Mouse (Mus musculus): ENCODE results near the gene Gm5148. TPM values are rescaled to one million over a fixed set of nuclear protein-coding genes. Genes with fewer than 3 reads are reported as not detected.

Gene Gm5148
- polyA plus RNA-seq, 1 experiment from 2014 or later, result 5.6 TPM

GRCm38 (mm10) chr3:37728112-37729100, 4.1 kb upstream of the Gm5148 start:
- Histone ChIP-seq H3K9me3 (ENCODE audit: control insufficient read depth, low read length) (no peaks in the 10 kb centered on the region), H3K4me3 (ENCODE audit: low read depth, low read length) (no peak overlapping the region), H3K4me2 (ENCODE audit: low read depth, severe bottlenecking) (no peak overlapping the region), H3K27me3 (ENCODE audit: control insufficient read depth, insufficient read depth, low read length) (no peaks in the 10 kb centered on the region), H3K27ac (replicated peaks; ENCODE audit: low read depth, low read length) (no peak overlapping the region), H3K36me3 (ENCODE audit: control insufficient read depth, insufficient read depth, low read length) (no peaks in the 10 kb centered on the region), H3K9ac (ENCODE audit: low read length) (no peak overlapping the region), H3K4me1 (ENCODE audit: control insufficient read depth, insufficient read depth, low read length) (peaks cover 9% of the 10 kb centered on the region)
- DNase-seq (ENCODE audit: low spot score) (no peak), ATAC-seq (ENCODE audit: insufficient number of reproducible peaks, low FRiP score, low TSS enrichment, low read depth) (no peak)
- WGBS, result 74% methylated on average over 9 of the region's 9 CpGs

- ATAC-seq (ENCODE audit: insufficient number of reproducible peaks, low FRiP score, low TSS enrichment, low read depth), result no peak
- H3K9me3 ChIP-seq (ENCODE audit: control insufficient read depth, low read length), result no peaks in the 10 kb centered on the region
- H3K27me3 ChIP-seq (ENCODE audit: control insufficient read depth, insufficient read depth, low read length), result no peaks in the 10 kb centered on the region
- H3K4me3 ChIP-seq (ENCODE audit: low read depth, low read length), result no peak overlapping the region
- peaks cover 15% of the 10 kb centered on the region for H3K4me1 ChIP-seq (ENCODE audit: control insufficient read depth, insufficient read depth, low read length)
- H3K36me3 ChIP-seq (ENCODE audit: control insufficient read depth, insufficient read depth, low read length), result no peaks in the 10 kb centered on the region
- DNase-seq (ENCODE audit: low spot score), result no peak
- 80% methylated on average over 5 of the region's 5 CpGs for WGBS
- no peak overlapping the region for H3K27ac ChIP-seq (replicated peaks; ENCODE audit: low read depth, low read length)
- H3K4me2 ChIP-seq (ENCODE audit: low read depth, severe bottlenecking), result no peak overlapping the region
- H3K9ac ChIP-seq (ENCODE audit: low read length), result no peak overlapping the region
Observed at GRCm38 (mm10) chr3:37727392-37727791, 3.1 kb upstream of the Gm5148 start.

- Histone ChIP-seq H3K4me1 (ENCODE audit: control insufficient read depth, insufficient read depth, low read length) (peaks cover 16% of the 10 kb centered on the region), H3K27ac (replicated peaks; ENCODE audit: low read depth, low read length) (no peak overlapping the region), H3K27me3 (ENCODE audit: control insufficient read depth, insufficient read depth, low read length) (no peaks in the 10 kb centered on the region), H3K36me3 (ENCODE audit: control insufficient read depth, insufficient read depth, low read length) (no peaks in the 10 kb centered on the region), H3K9me3 (ENCODE audit: control insufficient read depth, low read length) (no peaks in the 10 kb centered on the region), H3K4me2 (ENCODE audit: low read depth, severe bottlenecking) (no peak overlapping the region), H3K9ac (ENCODE audit: low read length) (no peak overlapping the region), H3K4me3 (ENCODE audit: low read depth, low read length) (no peak overlapping the region)
- ATAC-seq (ENCODE audit: insufficient number of reproducible peaks, low FRiP score, low TSS enrichment, low read depth) (no peak), DNase-seq (ENCODE audit: low spot score) (no peak)
- 88% methylated on average over 4 of the region's 4 CpGs for WGBS
Observed at GRCm38 (mm10) chr3:37726501-37727140, 2.3 kb upstream of the Gm5148 start.

- no peak overlapping the region for H3K4me2 ChIP-seq (ENCODE audit: low read depth, severe bottlenecking)
- H3K4me1 ChIP-seq (ENCODE audit: control insufficient read depth, insufficient read depth, low read length), result peaks cover 16% of the 10 kb centered on the region
- 66% methylated on average over 6 of the region's 6 CpGs for WGBS
- H3K9me3 ChIP-seq (ENCODE audit: control insufficient read depth, low read length), result no peaks in the 10 kb centered on the region
- DNase-seq (ENCODE audit: low spot score) (no peak), ATAC-seq (ENCODE audit: insufficient number of reproducible peaks, low FRiP score, low TSS enrichment, low read depth) (no peak)
- H3K27me3 ChIP-seq (ENCODE audit: control insufficient read depth, insufficient read depth, low read length), result no peaks in the 10 kb centered on the region
- no peak overlapping the region; the same call in 1 of the 2 replicates for H3K4me3 ChIP-seq (ENCODE audit: low read depth, low read length)
- H3K27ac ChIP-seq (replicated peaks; ENCODE audit: low read depth, low read length), result no peak overlapping the region
- no peak overlapping the region for H3K9ac ChIP-seq (ENCODE audit: low read length)
- H3K36me3 ChIP-seq (ENCODE audit: control insufficient read depth, insufficient read depth, low read length), result no peaks in the 10 kb centered on the region
Observed at GRCm38 (mm10) chr3:37724946-37725735, 851 bp upstream of the Gm5148 start.

GRCm38 (mm10) chr3:37723662-37724170, 574 bp downstream of the Gm5148 start:
- H3K4me2 ChIP-seq (ENCODE audit: low read depth, severe bottlenecking), result peak overlapping the region; percentile 67
- under 1% methylated on average over 17 of the region's 17 CpGs for WGBS
- peak overlapping the region; percentile 81 for H3K27ac ChIP-seq (replicated peaks; ENCODE audit: low read depth, low read length)
- no peaks in the 10 kb centered on the region for H3K9me3 ChIP-seq (ENCODE audit: control insufficient read depth, low read length)
- H3K4me3 ChIP-seq (ENCODE audit: low read depth, low read length), result peak overlapping the region; percentile 36
- H3K36me3 ChIP-seq (ENCODE audit: control insufficient read depth, insufficient read depth, low read length), result no peaks in the 10 kb centered on the region
- peak; percentile 57; the same call in 1 of the 2 replicates for ATAC-seq (ENCODE audit: insufficient number of reproducible peaks, low FRiP score, low TSS enrichment, low read depth)
- peak; percentile 67 for DNase-seq (ENCODE audit: low spot score)
- no peaks in the 10 kb centered on the region for H3K27me3 ChIP-seq (ENCODE audit: control insufficient read depth, insufficient read depth, low read length)
- peak overlapping the region; percentile 54 for H3K9ac ChIP-seq (ENCODE audit: low read length)
- H3K4me1 ChIP-seq (ENCODE audit: control insufficient read depth, insufficient read depth, low read length), result peaks cover 12% of the 10 kb centered on the region; the same call in 1 of the 2 replicates

GRCm38 (mm10) chr3:37723061-37723521, 1.2 kb downstream of the Gm5148 start:
- DNase-seq (ENCODE audit: low spot score) (peak; percentile 81), ATAC-seq (ENCODE audit: insufficient number of reproducible peaks, low FRiP score, low TSS enrichment, low read depth) (peak; percentile 60; the same call in 1 of the 2 replicates)
- Histone ChIP-seq H3K9ac (ENCODE audit: low read length) (no peak overlapping the region), H3K27ac (replicated peaks; ENCODE audit: low read depth, low read length) (peak overlapping the region; percentile 81), H3K36me3 (ENCODE audit: control insufficient read depth, insufficient read depth, low read length) (no peaks in the 10 kb centered on the region), H3K4me3 (ENCODE audit: low read depth, low read length) (peak overlapping the region; percentile 36), H3K27me3 (ENCODE audit: control insufficient read depth, insufficient read depth, low read length) (no peaks in the 10 kb centered on the region), H3K4me2 (ENCODE audit: low read depth, severe bottlenecking) (peak overlapping the region; percentile 67), H3K9me3 (ENCODE audit: control insufficient read depth, low read length) (no peaks in the 10 kb centered on the region), H3K4me1 (ENCODE audit: control insufficient read depth, insufficient read depth, low read length) (peaks cover 12% of the 10 kb centered on the region; the same call in 1 of the 2 replicates)
- 2% methylated on average over 11 of the region's 11 CpGs for WGBS

GRCm38 (mm10) chr3:37722487-37723060, 1.7 kb downstream of the Gm5148 start:
- Histone ChIP-seq H3K4me3 (ENCODE audit: low read depth, low read length) (peak overlapping the region; percentile 36; the same call in 1 of the 2 replicates), H3K27ac (replicated peaks; ENCODE audit: low read depth, low read length) (peak overlapping the region; percentile 81), H3K36me3 (ENCODE audit: control insufficient read depth, insufficient read depth, low read length) (no peaks in the 10 kb centered on the region), H3K9ac (ENCODE audit: low read length) (peak overlapping the region; percentile 30; the same call in 1 of the 2 replicates), H3K4me1 (ENCODE audit: control insufficient read depth, insufficient read depth, low read length) (peaks cover 12% of the 10 kb centered on the region; the same call in 1 of the 2 replicates), H3K9me3 (ENCODE audit: control insufficient read depth, low read length) (no peaks in the 10 kb centered on the region), H3K4me2 (ENCODE audit: low read depth, severe bottlenecking) (peak overlapping the region; percentile 67), H3K27me3 (ENCODE audit: control insufficient read depth, insufficient read depth, low read length) (no peaks in the 10 kb centered on the region)
- DNase-seq (ENCODE audit: low spot score) (peak; percentile 47), ATAC-seq (ENCODE audit: insufficient number of reproducible peaks, low FRiP score, low TSS enrichment, low read depth) (no peak)
- WGBS, result 37% methylated on average over 12 of the region's 12 CpGs

Data from limb, embryonic 11.5 days (tissue).